Mouse (Mus musculus) cerebellum, postnatal 36 days (tissue): Measurements from ENCODE around the gene Fxyd5.

ENCODE experiments used
- DNase-seq, 2 experiments: peaks; one replicate each; pipeline ENCODE4 v3.0.0; 2021 to 2022; ENCODE audit warnings: mixed read lengths in 2 of 2

Gene Fxyd5

GRCm38 (mm10) chr7:31042431-31042910, at the start of gene Fxyd5:
Fxyd5 (minus strand) TSS chr7:31042481.
- DNase-seq = no peak

GRCm38 (mm10) chr7:31089721-31090120, 47.4 kb upstream of the Fxyd5 start:
- no peak for DNase-seq

- DNase-seq = no peak
Observed at GRCm38 (mm10) chr7:31088206-31088605, 45.9 kb upstream of the Fxyd5 start.

- DNase-seq = no peak
Observed at GRCm38 (mm10) chr7:31087262-31087661, 45.0 kb upstream of the Fxyd5 start.

GRCm38 (mm10) chr7:31086175-31086755, 44.0 kb upstream of the Fxyd5 start:
- DNase-seq = no peak

- no peak for DNase-seq
Observed at GRCm38 (mm10) chr7:31085171-31085570, 42.9 kb upstream of the Fxyd5 start.

GRCm38 (mm10) chr7:31084140-31084539, 41.9 kb upstream of the Fxyd5 start:
- no peak for DNase-seq

GRCm38 (mm10) chr7:31082831-31083588, 40.7 kb upstream of the Fxyd5 start:
- DNase-seq = peak; percentile 58 to 60

GRCm38 (mm10) chr7:31082106-31082505, 39.8 kb upstream of the Fxyd5 start:
- no peak for DNase-seq

GRCm38 (mm10) chr7:31081106-31081505, 38.8 kb upstream of the Fxyd5 start:
- DNase-seq = no peak

GRCm38 (mm10) chr7:31080611-31081010, 38.3 kb upstream of the Fxyd5 start:
- DNase-seq = no peak

GRCm38 (mm10) chr7:31079670-31080069, 37.4 kb upstream of the Fxyd5 start:
- no peak for DNase-seq

- peak in 1 of 2 experiments; percentile 55 for DNase-seq
Observed at GRCm38 (mm10) chr7:31077885-31078445, 35.7 kb upstream of the Fxyd5 start.

- no peak for DNase-seq
Observed at GRCm38 (mm10) chr7:31077470-31077869, 35.2 kb upstream of the Fxyd5 start.

- no peak for DNase-seq
Observed at GRCm38 (mm10) chr7:31076492-31076891, 34.2 kb upstream of the Fxyd5 start, which contains the start of gene Fxyd3. Fxyd3 (minus strand) TSS chr7:31076704.

GRCm38 (mm10) chr7:31074713-31075069, 32.4 kb upstream of the Fxyd5 start:
- DNase-seq = peak in 1 of 2 experiments; percentile 29

- no peak for DNase-seq
Observed at GRCm38 (mm10) chr7:31074061-31074712, 31.9 kb upstream of the Fxyd5 start.

GRCm38 (mm10) chr7:31073546-31073945, 31.3 kb upstream of the Fxyd5 start:
- DNase-seq = no peak

- peak; percentile 44 to 46 for DNase-seq
Observed at GRCm38 (mm10) chr7:31072326-31072725, 30.0 kb upstream of the Fxyd5 start.

- peak; percentile 37 to 47 for DNase-seq
Observed at GRCm38 (mm10) chr7:31070324-31070723, 28.0 kb upstream of the Fxyd5 start.

GRCm38 (mm10) chr7:31069491-31069890, 27.2 kb upstream of the Fxyd5 start:
- peak; percentile 49 to 54 for DNase-seq

GRCm38 (mm10) chr7:31067836-31068235, 25.6 kb upstream of the Fxyd5 start:
- DNase-seq = no peak

GRCm38 (mm10) chr7:31063074-31063560, 20.8 kb upstream of the Fxyd5 start:
- no peak for DNase-seq
